Comparison of ENCODE assay signal across 10 mouse cellular contexts in genomic region chr5:66710445-66711019, GRCm38 (mm10). TPM values are rescaled to one million over a fixed set of nuclear protein-coding genes. Genes with fewer than 3 reads are reported as not detected.
DNase-seq lines count a peak whose midpoint lies in the region; ATAC-seq and TF ChIP-seq lines count a peak whose summit lies in the region.
"Had no signal": no experiment of that assay in that cellular context is flagged by ENCODE, and none has a peak within 500 bp of the region (broad histone marks: within the 10 kb centered on the region; RNA-seq: fewer than 3 reads in every experiment).

No protein-coding gene starts in this region.

- no peak overlapping the region for H3K27ac ChIP-seq in forebrain, embryonic 12.5 days
- no peak overlapping the region for H3K27ac ChIP-seq in forebrain, embryonic 10.5 days
- H3K27ac ChIP-seq in kidney, embryonic 16.5 days (ENCODE audit: low read length): no peak overlapping the region
- no peak overlapping the region for H3K27ac ChIP-seq in forebrain, postnatal 0 days (ENCODE audit: low read depth, low read length)

- no peak overlapping the region for H3K4me3 ChIP-seq in forebrain, embryonic 12.5 days (replicated peaks)
- no peak overlapping the region for H3K4me3 ChIP-seq in forebrain, embryonic 10.5 days
- H3K4me3 ChIP-seq in kidney, embryonic 16.5 days (ENCODE audit: low read length): no peak overlapping the region
- H3K4me3 ChIP-seq in forebrain, postnatal 0 days (ENCODE audit: low read depth, low read length): no peak overlapping the region

- ATAC-seq in forebrain, embryonic 12.5 days (ENCODE audit: low FRiP score): 0 out of 2 replicates have a peak, but pooled peaks have one; percentile 20
- no peak for ATAC-seq in kidney, embryonic 16.5 days (ENCODE audit: low FRiP score, low TSS enrichment)
- peak; percentile 80 for ATAC-seq in forebrain, postnatal 0 days
- ATAC-seq in CD4-positive, CD25-positive, alpha-beta regulatory T cell, adult 4 months: no peak
- ATAC-seq in megakaryocyte-erythroid progenitor cell, adult 5-6 weeks (replicated peaks; ENCODE audit: low FRiP score, low TSS enrichment, poor library complexity, severe bottlenecking): no peak

- no peaks in the 10 kb centered on the region for H3K9me3 ChIP-seq in forebrain, embryonic 12.5 days
- no peaks in the 10 kb centered on the region for H3K9me3 ChIP-seq in forebrain, embryonic 10.5 days
- H3K9me3 ChIP-seq in kidney, embryonic 16.5 days (ENCODE audit: low read length): no peaks in the 10 kb centered on the region
- no peaks in the 10 kb centered on the region for H3K9me3 ChIP-seq in forebrain, postnatal 0 days (ENCODE audit: low read length)

- H3K4me2 ChIP-seq in forebrain, embryonic 12.5 days: no peak overlapping the region
- no peak overlapping the region for H3K4me2 ChIP-seq in kidney, embryonic 16.5 days (replicated peaks; ENCODE audit: low read depth, low read length)
- H3K4me2 ChIP-seq in forebrain, postnatal 0 days (ENCODE audit: low read depth): no peak overlapping the region

- H3K27me3 ChIP-seq in forebrain, embryonic 12.5 days: no peaks in the 10 kb centered on the region
- H3K27me3 ChIP-seq in forebrain, embryonic 10.5 days (ENCODE audit: poor library complexity, severe bottlenecking): no peaks in the 10 kb centered on the region
- no peaks in the 10 kb centered on the region for H3K27me3 ChIP-seq in kidney, embryonic 16.5 days (ENCODE audit: insufficient read depth, low read length)
- H3K27me3 ChIP-seq in forebrain, postnatal 0 days (ENCODE audit: insufficient read depth, low read length): no peaks in the 10 kb centered on the region

- 12% methylated on average over 4 of the region's 4 CpGs for WGBS in forebrain, embryonic 12.5 days
- WGBS in forebrain, embryonic 10.5 days: 31% methylated on average over 4 of the region's 4 CpGs
- 15% methylated on average over 4 of the region's 4 CpGs for WGBS in kidney, embryonic 16.5 days
- WGBS in forebrain, postnatal 0 days: 9% methylated on average over 4 of the region's 4 CpGs

- H3K9ac ChIP-seq in forebrain, embryonic 12.5 days: no peak overlapping the region
- H3K9ac ChIP-seq in kidney, embryonic 16.5 days (replicated peaks; ENCODE audit: low read length): no peak overlapping the region
- H3K9ac ChIP-seq in forebrain, postnatal 0 days: no peak overlapping the region

- no peaks in the 10 kb centered on the region for H3K36me3 ChIP-seq in forebrain, embryonic 12.5 days (replicated peaks)
- H3K36me3 ChIP-seq in forebrain, embryonic 10.5 days (replicated peaks): no peaks in the 10 kb centered on the region
- no peaks in the 10 kb centered on the region for H3K36me3 ChIP-seq in kidney, embryonic 16.5 days (ENCODE audit: insufficient read depth, low read length)
- H3K36me3 ChIP-seq in forebrain, postnatal 0 days (ENCODE audit: insufficient read depth): no peaks in the 10 kb centered on the region

- no peaks in the 10 kb centered on the region; the same call in 1 of the 2 replicates for H3K4me1 ChIP-seq in forebrain, embryonic 12.5 days
- H3K4me1 ChIP-seq in forebrain, embryonic 10.5 days: peaks cover 10% of the 10 kb centered on the region
- H3K4me1 ChIP-seq in kidney, embryonic 16.5 days (ENCODE audit: insufficient read depth, low read length): no peaks in the 10 kb centered on the region
- no peaks in the 10 kb centered on the region for H3K4me1 ChIP-seq in forebrain, postnatal 0 days (ENCODE audit: insufficient read depth)

- peak; percentile 79 for TF ChIP-seq CTCF in forebrain, postnatal 0 days (IDR thresholded peaks at IDR 0.05; ENCODE audit: low read depth)

- DNase-seq in forebrain, embryonic 10.5 days (ENCODE audit: extremely low spot score, low spot score): no peak
- peak; percentile 29 for DNase-seq in kidney, postnatal 10 days
- peak; percentile 40 for DNase-seq in ES-CJ7 (ENCODE audit: low read depth, low spot score)
- peak; percentile 76 for DNase-seq in forebrain, postnatal 0 days
- DNase-seq: cerebellum, postnatal 36 days had no signal

RNA-seq across cellular contexts. Expression of gene Uchl1, which starts 34.6 kb away (rescaled TPM):
- 539 and 554 TPM in 2 replicates for polyA plus RNA-seq in forebrain, embryonic 12.5 days (2016; fragmentation: Nextera tagmentation; extraction: Ambion mirVana)
- polyA plus RNA-seq in forebrain, embryonic 10.5 days (2016; fragmentation: Nextera tagmentation; extraction: Ambion mirVana): 202 and 227 TPM in 2 replicates
- 59.3 and 67.9 TPM in 2 replicates for polyA plus RNA-seq in kidney, embryonic 16.5 days (2015; fragmentation: Nextera tagmentation; extraction: Ambion mirVana)
- 1,756 and 1,892 TPM in 2 replicates for total RNA-seq in forebrain, postnatal 0 days (2014; rRNA removed)
- 1,681 and 1,809 TPM in 2 replicates for polyA plus RNA-seq in forebrain, postnatal 0 days (2015; fragmentation: Nextera tagmentation; extraction: Ambion mirVana)
- not detected for polyA plus RNA-seq in CD4-positive, CD25-positive, alpha-beta regulatory T cell, adult 4 months (2017; shearing (Covaris generic))
- total RNA-seq in megakaryocyte-erythroid progenitor cell, adult 5-6 weeks (2014; fragmentation: Nextera tagmentation): 0.48 TPM in 1 of 2 replicates, not detected in the other
- 1.4 TPM in 1 of 2 replicates, not detected in the other for total RNA-seq in megakaryocyte-erythroid progenitor cell, adult 5-6 weeks (2017)
- total RNA-seq: megakaryocyte, adult 5-6 weeks had no signal

RNA-seq across cellular contexts. Expression of gene Limch1, which starts 35.1 kb away (rescaled TPM):
- 35.3 and 38.2 TPM in 2 replicates for polyA plus RNA-seq in forebrain, embryonic 12.5 days (2016; fragmentation: Nextera tagmentation; extraction: Ambion mirVana)
- 26.6 and 28.3 TPM in 2 replicates for polyA plus RNA-seq in forebrain, embryonic 10.5 days (2016; fragmentation: Nextera tagmentation; extraction: Ambion mirVana)
- polyA plus RNA-seq in kidney, embryonic 16.5 days (2015; fragmentation: Nextera tagmentation; extraction: Ambion mirVana): 36.3 and 37.5 TPM in 2 replicates
- total RNA-seq in forebrain, postnatal 0 days (2014; rRNA removed): 114 and 133 TPM in 2 replicates
- polyA plus RNA-seq in forebrain, postnatal 0 days (2015; fragmentation: Nextera tagmentation; extraction: Ambion mirVana): 49.5 and 62.8 TPM in 2 replicates
- polyA plus RNA-seq in CD4-positive, CD25-positive, alpha-beta regulatory T cell, adult 4 months (2017; shearing (Covaris generic)): not detected
- total RNA-seq in megakaryocyte-erythroid progenitor cell, adult 5-6 weeks (2014; fragmentation: Nextera tagmentation): not detected in 2 replicates
- not detected in 2 replicates for total RNA-seq in megakaryocyte-erythroid progenitor cell, adult 5-6 weeks (2017)

Comparison
In these comparisons a context has a peak if more than half of its experiments do, and no peak if none do; other contexts are left out.
1. ATAC-seq: peak in forebrain, embryonic 12.5 days (single experiment) and forebrain, postnatal 0 days (single experiment); none in kidney, embryonic 16.5 days (single experiment), CD4-positive, CD25-positive, alpha-beta regulatory T cell, adult 4 months (single experiment) and megakaryocyte-erythroid progenitor cell, adult 5-6 weeks (single experiment).
2. RNA of gene Uchl1, which starts 34.6 kb away (polyA plus RNA-seq): 1,681 to 1,809 TPM in forebrain, postnatal 0 days, 539 to 554 TPM in forebrain, embryonic 12.5 days, 202 to 227 TPM in forebrain, embryonic 10.5 days and 59.3 to 67.9 TPM in kidney, embryonic 16.5 days; not detected in CD4-positive, CD25-positive, alpha-beta regulatory T cell, adult 4 months; every median in the first group is over 10 times any median in the second.
3. RNA of gene Limch1, which starts 35.1 kb away (polyA plus RNA-seq): 49.5 to 62.8 TPM in forebrain, postnatal 0 days, 35.3 to 38.2 TPM in forebrain, embryonic 12.5 days, 36.3 to 37.5 TPM in kidney, embryonic 16.5 days and 26.6 to 28.3 TPM in forebrain, embryonic 10.5 days; not detected in CD4-positive, CD25-positive, alpha-beta regulatory T cell, adult 4 months; every median in the first group is over 10 times any median in the second.